Mouse (Mus musculus) neural tube, embryonic 12.5 days (tissue): Measurements from ENCODE around the gene Atp1b4. TPM values are rescaled to one million over a fixed set of nuclear protein-coding genes. Genes with fewer than 3 reads are reported as not detected.
A peak's percentile ranks its signal among the peaks of the same experiment; 100 is the strongest.
"Not testable (repeated sequence)": the region's sequence is repeated elsewhere in the genome, so short reads cannot be mapped to it uniquely, and the experiment has no call there.

Experiments used
- ATAC-seq: fragments of 200-750 bp; cut with Nextera tagmentation; 2 replicates; pipeline ENCODE4 v1.8.0; 2017; ENCODE audit warnings: low read depth, mild to moderate bottlenecking, moderate TSS enrichment, moderate library complexity; ENCODE audit not compliant: low FRiP score
- H3K27ac ChIP-seq: fragments of 300-500 bp; sonication (generic); 2 replicates; pipeline ENCODE4 v1.5.1; 2016
- H3K27me3 ChIP-seq: fragments of 300-500 bp; sonication (generic); replicated peaks from 2 replicates; pipeline ENCODE4 v1.6.1; 2016; ENCODE audit warnings: mild to moderate bottlenecking
- H3K36me3 ChIP-seq: fragments of 300-500 bp; sonication (generic); 2 replicates; pipeline ENCODE4 v1.6.1; 2016; ENCODE audit warnings: mild to moderate bottlenecking
- H3K4me1 ChIP-seq: fragments of 300-500 bp; sonication (generic); 2 replicates; pipeline ENCODE4 v1.6.1; 2016
- H3K4me2 ChIP-seq: fragments of 300-500 bp; sonication (generic); replicated peaks from 2 replicates; pipeline ENCODE4 v1.6.1; 2016; ENCODE audit warnings: mild to moderate bottlenecking
- H3K4me3 ChIP-seq: fragments of 300-500 bp; sonication (generic); 2 replicates; pipeline ENCODE4 v1.5.1; 2016
- H3K9ac ChIP-seq: fragments of 300-500 bp; sonication (generic); 2 replicates; pipeline ENCODE4 v1.6.1; 2016; ENCODE audit warnings: mild to moderate bottlenecking
- H3K9me3 ChIP-seq: fragments of 300-500 bp; sonication (generic); 2 replicates; pipeline ENCODE4 v1.6.1; 2016; ENCODE audit warnings: mild to moderate bottlenecking
- WGBS: fragments of 180-500 bp; shearing (Covaris S2); methylation state at CpG from one replicate; pipeline ENCODE4 v1.1.7; 2016; 5-methylcytosine and 5-hydroxymethylcytosine counted together
- polyA plus RNA-seq: library from polyadenylated mRNA; unstranded; fragments of >200 nt; fragmentation: Nextera tagmentation; extraction: Ambion mirVana; gene quantifications from 2 replicates; pipeline ENCODE4 v1.2.1, GENCODE M21; 2016

Gene Atp1b4
- polyA plus RNA-seq, result 0.04 and 0.14 TPM in 2 replicates

- no peak within 1 kb of the TSS for H3K4me3 ChIP-seq
- H3K4me2 ChIP-seq, result no peak within 1 kb of the TSS
- H3K9me3 ChIP-seq, result no peaks in the 10 kb centered on the region
- no peak within 1 kb of the TSS for H3K9ac ChIP-seq
- H3K36me3 ChIP-seq, result no peaks in the 10 kb centered on the region
- H3K27me3 ChIP-seq, result no peaks in the 10 kb centered on the region
- WGBS, result 86% methylated on average over 8 of the region's 8 CpGs
- no peak for ATAC-seq
- no peak within 1 kb of the TSS for H3K27ac ChIP-seq
- no peaks in the 10 kb centered on the region for H3K4me1 ChIP-seq
Observed at GRCm38 (mm10) chrX:38315884-38316283, at the start of gene Atp1b4. TSS of gene Atp1b4 (plus strand) at chrX:38316184.

DNA sequence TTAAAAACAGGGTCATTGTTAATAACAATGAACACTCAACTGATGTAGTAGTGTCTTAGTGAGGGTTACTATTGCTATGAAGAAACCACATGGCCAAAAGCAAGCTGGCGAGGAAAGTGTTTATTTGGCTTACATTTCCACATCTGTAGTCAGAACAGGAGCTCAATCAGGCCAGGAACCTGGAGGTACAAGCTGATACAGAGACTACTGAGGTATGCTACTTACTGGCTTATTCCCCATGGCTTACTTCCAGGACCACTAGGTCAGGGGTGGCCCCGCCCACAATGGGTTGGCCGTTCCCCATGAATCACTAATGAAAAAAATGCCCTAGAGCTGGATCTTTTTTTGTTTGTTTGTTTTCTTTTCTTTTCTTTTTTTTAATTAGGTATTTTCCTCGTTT lies 7.4 kb upstream of the Atp1b4 start:
- no peaks in the 10 kb centered on the region for H3K4me1 ChIP-seq
- no peak overlapping the region for H3K9ac ChIP-seq
- H3K4me2 ChIP-seq, result no peak overlapping the region
- no peaks in the 10 kb centered on the region for H3K9me3 ChIP-seq
- no peak overlapping the region for H3K4me3 ChIP-seq
- no peak overlapping the region for H3K27ac ChIP-seq
- H3K36me3 ChIP-seq, result no peaks in the 10 kb centered on the region
- H3K27me3 ChIP-seq, result no peaks in the 10 kb centered on the region
- ATAC-seq, result no peak
- WGBS, result 68% methylated on average over 4 of the region's 4 CpGs

DNA sequence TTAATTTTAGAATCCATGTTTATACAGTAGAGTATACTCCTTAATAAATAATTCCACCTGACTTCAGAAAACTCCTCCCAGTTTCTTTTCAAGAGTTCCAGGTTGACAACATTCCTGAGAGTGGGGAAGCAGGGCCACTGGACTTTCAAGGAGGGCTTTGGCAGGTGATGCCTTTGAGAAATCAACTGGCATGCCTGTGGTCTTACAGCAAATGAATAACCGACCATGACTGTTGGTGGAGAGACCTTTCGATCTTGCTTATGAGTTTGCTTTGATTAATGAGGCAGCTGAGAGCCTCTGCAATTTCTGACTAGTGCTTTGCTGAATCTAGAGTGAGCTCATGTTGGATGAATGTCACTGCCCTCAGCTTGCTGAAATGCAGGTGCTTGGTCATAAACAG lies 4.9 kb upstream of the Atp1b4 start:
- ATAC-seq, result no peak
- Histone ChIP-seq H3K4me1 (no peaks in the 10 kb centered on the region), H3K4me3 (no peak overlapping the region), H3K9me3 (no peaks in the 10 kb centered on the region), H3K9ac (no peak overlapping the region), H3K27me3 (no peaks in the 10 kb centered on the region), H3K36me3 (no peaks in the 10 kb centered on the region), H3K4me2 (no peak overlapping the region), H3K27ac (no peak overlapping the region)
- 74% methylated on average over 2 of the region's 2 CpGs for WGBS

- Histone ChIP-seq H3K4me1 (no peaks in the 10 kb centered on the region), H3K4me2 (no peak overlapping the region), H3K9me3 (no peaks in the 10 kb centered on the region), H3K27me3 (no peaks in the 10 kb centered on the region), H3K4me3 (no peak overlapping the region), H3K36me3 (no peaks in the 10 kb centered on the region), H3K9ac (no peak overlapping the region), H3K27ac (no peak overlapping the region)
- 39% methylated on average over 9 of the region's 9 CpGs for WGBS
- peak; percentile 98 for ATAC-seq
Observed at GRCm38 (mm10) chrX:38312910-38313625, 2.9 kb upstream of the Atp1b4 start.

DNA sequence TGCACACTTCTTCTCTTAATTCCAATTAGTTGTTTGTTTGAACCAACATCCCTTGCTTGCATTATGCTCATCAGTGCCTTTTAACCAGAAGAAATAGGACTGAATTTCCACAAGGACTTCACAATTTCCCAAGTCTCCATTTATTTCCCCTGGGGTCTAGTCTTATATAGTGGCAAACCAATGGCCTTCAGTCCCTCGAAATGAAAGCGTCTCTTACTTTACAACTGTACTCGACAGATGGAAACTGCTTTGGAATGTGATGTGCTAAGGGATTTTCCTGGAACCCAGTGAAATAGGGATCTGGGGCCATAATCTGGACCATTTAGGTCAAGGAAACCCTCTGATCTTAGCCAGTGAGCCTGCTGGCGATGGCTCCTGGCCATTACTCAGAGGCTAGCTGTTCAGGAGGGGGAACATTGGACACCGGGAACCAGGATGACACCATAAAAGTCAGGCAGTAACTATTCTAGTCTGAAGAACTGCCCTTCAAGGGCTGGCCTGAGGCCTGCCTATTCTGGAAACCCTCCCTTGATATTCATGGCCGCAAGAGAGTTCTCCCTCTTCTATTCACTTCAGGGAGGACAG lies 2.3 kb upstream of the Atp1b4 start:
- Histone ChIP-seq H3K4me3 (no peak overlapping the region), H3K27me3 (no peaks in the 10 kb centered on the region), H3K9me3 (no peaks in the 10 kb centered on the region), H3K4me2 (no peak overlapping the region), H3K27ac (no peak overlapping the region), H3K36me3 (no peaks in the 10 kb centered on the region), H3K4me1 (no peaks in the 10 kb centered on the region), H3K9ac (no peak overlapping the region)
- 35% methylated on average over 6 of the region's 6 CpGs for WGBS
- ATAC-seq, result peak; percentile 57

DNA sequence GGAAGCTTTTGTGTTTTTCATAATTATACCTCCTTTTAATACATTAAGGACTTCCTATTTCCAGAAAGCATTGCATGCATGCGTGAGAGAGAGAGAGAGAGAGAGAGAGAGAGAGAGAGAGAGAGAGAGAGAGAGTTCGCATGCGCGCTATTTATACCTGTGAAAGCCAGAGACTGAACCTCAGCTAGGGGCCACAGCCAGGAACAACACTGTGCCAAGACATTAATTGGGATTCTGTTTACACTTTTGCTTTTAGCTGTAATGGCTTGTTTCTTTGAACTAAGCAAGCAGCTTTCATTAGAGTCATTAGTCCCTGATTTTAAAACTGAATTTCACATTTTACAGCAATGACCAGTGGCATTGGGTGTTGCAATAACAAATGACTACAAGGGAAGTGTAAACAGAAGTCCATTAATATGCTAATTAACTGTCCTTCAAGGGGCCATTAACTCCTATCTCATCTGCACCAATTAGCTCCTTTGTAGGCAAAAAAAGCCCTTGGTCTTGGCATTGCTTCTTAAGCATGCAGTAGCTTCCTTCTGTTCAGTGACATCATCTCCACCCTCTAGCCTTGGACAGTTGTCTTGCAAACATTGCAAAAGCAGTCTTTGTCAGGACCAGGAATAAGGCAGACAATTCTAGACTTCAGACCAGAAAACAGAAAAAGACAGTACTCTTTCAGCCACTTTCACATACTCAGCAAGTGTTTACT lies 14.9 kb downstream of the Atp1b4 start:
- ATAC-seq, result no peak
- 53% methylated on average over 4 of the region's 4 CpGs for WGBS
- Histone ChIP-seq H3K27me3 (no peaks in the 10 kb centered on the region), H3K9me3 (no peaks in the 10 kb centered on the region), H3K9ac (no peak overlapping the region), H3K4me3 (no peak overlapping the region), H3K27ac (no peak overlapping the region), H3K4me2 (no peak overlapping the region), H3K36me3 (no peaks in the 10 kb centered on the region), H3K4me1 (no peaks in the 10 kb centered on the region)

DNA sequence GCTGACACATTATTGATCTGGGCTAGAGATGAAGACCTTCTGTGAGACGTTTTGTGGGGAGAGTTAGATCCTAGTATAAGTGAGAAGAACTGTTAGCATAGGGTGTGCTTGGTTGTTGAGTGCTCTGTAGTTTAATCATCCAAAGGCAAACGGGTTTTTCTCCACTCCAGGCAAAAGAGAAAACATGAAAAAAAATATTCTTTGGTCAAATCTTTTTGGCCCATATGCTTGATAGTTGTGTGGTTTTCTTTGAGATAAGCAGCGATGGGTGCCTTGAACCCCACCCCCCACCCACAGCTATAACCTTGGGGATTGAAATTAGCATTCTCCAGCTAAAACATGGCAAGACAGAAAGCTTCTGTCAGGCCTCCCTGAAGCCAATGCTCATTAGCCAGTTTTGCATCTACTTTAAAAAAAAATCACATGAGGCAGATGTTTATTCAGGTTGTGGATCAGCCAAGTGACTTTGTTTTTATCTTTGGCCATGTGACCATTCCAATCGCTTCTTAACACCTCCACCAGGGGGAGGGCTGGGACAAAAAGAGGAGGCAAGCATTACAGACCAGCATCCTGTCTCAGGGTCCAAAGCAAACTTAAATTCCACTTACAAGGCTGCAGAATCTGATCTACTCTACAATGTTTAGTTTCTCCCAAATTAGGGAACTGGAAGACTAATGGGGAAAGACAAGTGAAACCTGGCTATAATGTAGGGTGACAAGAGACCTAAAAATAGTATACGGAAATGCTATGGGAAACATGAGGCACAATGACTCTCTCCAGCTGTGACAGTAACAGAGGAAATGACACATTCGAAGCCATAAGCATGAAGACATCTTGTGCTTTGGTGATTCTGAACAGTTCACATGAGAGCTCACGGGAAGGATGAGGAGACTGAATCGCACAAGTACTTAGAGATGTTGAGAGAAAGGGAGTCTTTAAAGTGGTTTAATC lies 18.6 kb downstream of the Atp1b4 start:
- Histone ChIP-seq H3K4me1 (no peaks in the 10 kb centered on the region), H3K9me3 (no peaks in the 10 kb centered on the region), H3K4me2 (no peak overlapping the region), H3K4me3 (no peak overlapping the region), H3K9ac (no peak overlapping the region), H3K27ac (no peak overlapping the region), H3K27me3 (no peaks in the 10 kb centered on the region), H3K36me3 (no peaks in the 10 kb centered on the region)
- ATAC-seq, result no peak
- WGBS, result 65% methylated on average over 8 of the region's 8 CpGs

DNA sequence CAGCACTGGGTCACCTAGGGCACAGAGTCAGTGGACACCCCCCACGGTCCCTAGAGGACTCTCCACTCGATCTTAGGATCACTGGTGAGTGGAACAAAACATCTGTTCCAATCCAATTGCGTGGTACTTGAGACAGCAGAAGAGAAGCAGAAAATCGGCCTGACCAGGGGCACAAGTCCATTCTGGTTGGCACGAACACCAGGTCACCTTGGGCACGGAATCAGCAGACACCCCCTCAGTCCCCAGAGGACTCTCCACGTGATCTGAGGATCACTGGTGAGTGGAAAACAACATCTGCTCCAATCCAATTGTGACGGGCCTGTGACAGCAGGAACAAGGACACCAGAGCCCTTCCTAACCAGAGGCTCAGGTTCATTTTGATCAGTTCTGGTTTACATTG lies 46.0 kb downstream of the Atp1b4 start:
- no peaks in the 10 kb centered on the region for H3K36me3 ChIP-seq
- 77% methylated on average over 8 of the region's 8 CpGs for WGBS
- no peak overlapping the region for H3K9ac ChIP-seq
- no peaks in the 10 kb centered on the region for H3K27me3 ChIP-seq
- no peaks in the 10 kb centered on the region for H3K4me1 ChIP-seq
- H3K27ac ChIP-seq, result no peak overlapping the region
- H3K9me3 ChIP-seq, result no peaks in the 10 kb centered on the region
- no peak for ATAC-seq
- H3K4me3 ChIP-seq, result no peak overlapping the region
- no peak overlapping the region for H3K4me2 ChIP-seq

GRCm38 (mm10) chrX:38364621-38365020 lies 48.6 kb downstream of the Atp1b4 start:
- 71% methylated on average over 1 of the region's 1 CpGs for WGBS
- not testable (repeated sequence) for H3K36me3 ChIP-seq, H3K4me1 ChIP-seq, H3K27me3 ChIP-seq, H3K9me3 ChIP-seq, H3K27ac ChIP-seq, H3K9ac ChIP-seq, H3K4me3 ChIP-seq, ATAC-seq, H3K4me2 ChIP-seq

DNA sequence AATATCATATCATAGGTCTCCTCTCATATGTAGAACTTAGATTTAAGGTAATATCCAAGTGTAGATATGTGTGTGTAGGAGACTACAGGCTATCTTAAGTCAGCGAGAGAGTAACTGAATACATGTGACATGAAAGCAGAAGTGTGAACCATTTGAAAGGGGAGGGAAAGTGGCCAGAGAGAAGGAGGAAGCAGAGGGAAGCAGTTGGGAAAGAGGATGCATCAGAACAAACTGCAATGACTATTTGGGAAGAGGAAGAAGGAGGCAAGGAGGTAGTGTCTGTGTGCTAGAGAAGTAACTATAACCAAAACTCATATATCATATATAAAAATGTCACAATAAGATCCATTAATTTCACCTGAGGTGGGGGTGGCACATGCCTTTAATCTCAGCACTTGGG lies 57.2 kb downstream of the Atp1b4 start:
- not testable (repeated sequence) for H3K27me3 ChIP-seq, H3K36me3 ChIP-seq, H3K9ac ChIP-seq, H3K4me1 ChIP-seq, H3K9me3 ChIP-seq, H3K4me3 ChIP-seq, H3K4me2 ChIP-seq, H3K27ac ChIP-seq, ATAC-seq
- 81% methylated on average over 1 of the region's 1 CpGs for WGBS
